Mouse (Mus musculus) kidney, embryonic 14.5 days (tissue): ENCODE results near the gene Enho. TPM values are rescaled to one million over a fixed set of nuclear protein-coding genes. Genes with fewer than 3 reads are reported as not detected.

Source experiments
- ATAC-seq: fragments of 200-750 bp; cut with Nextera tagmentation; 2 replicates; pipeline ENCODE4 v1.8.0; 2017; ENCODE audit warnings: moderate number of reproducible peaks, mild to moderate bottlenecking, moderate TSS enrichment, moderate library complexity; ENCODE audit not compliant: low FRiP score, low TSS enrichment
- H3K27ac ChIP-seq: fragments of 300-500 bp; sonication (generic); 2 replicates; pipeline ENCODE4 v1.5.1; 2014; ENCODE audit warnings: low read depth, mild to moderate bottlenecking, low read length, moderate library complexity, mixed read lengths
- H3K27me3 ChIP-seq: fragments of 300-500 bp; sonication (generic); 2 replicates; pipeline ENCODE4 v1.6.1; 2014; ENCODE audit warnings: mild to moderate bottlenecking, low read length; ENCODE audit not compliant: control insufficient read depth, insufficient read depth
- H3K36me3 ChIP-seq: fragments of 300-500 bp; sonication (generic); 2 replicates; pipeline ENCODE4 v1.6.1; 2014; ENCODE audit warnings: low read length, mixed read lengths; ENCODE audit not compliant: control insufficient read depth, insufficient read depth
- H3K4me1 ChIP-seq: fragments of 300-500 bp; sonication (generic); 2 replicates; pipeline ENCODE4 v1.6.1; 2014; ENCODE audit warnings: low read length, mixed read lengths; ENCODE audit not compliant: control insufficient read depth, insufficient read depth
- H3K4me2 ChIP-seq: fragments of 300-500 bp; sonication (generic); replicated peaks from 2 replicates; pipeline ENCODE4 v1.6.1; 2014; ENCODE audit warnings: low read depth, mild to moderate bottlenecking, low read length
- H3K4me3 ChIP-seq: fragments of 300-500 bp; sonication (generic); 2 replicates; pipeline ENCODE4 v1.5.1; 2014; ENCODE audit warnings: mild to moderate bottlenecking, low read length
- H3K9ac ChIP-seq: fragments of 300-500 bp; sonication (generic); 2 replicates; pipeline ENCODE4 v1.6.1; 2014; ENCODE audit warnings: low read depth, mild to moderate bottlenecking, low read length, moderate library complexity
- H3K9me3 ChIP-seq: fragments of 300-500 bp; sonication (generic); 2 replicates; pipeline ENCODE4 v1.6.1; 2016; ENCODE audit warnings: low read length; ENCODE audit not compliant: control insufficient read depth
- WGBS: fragments of 180-500 bp; shearing (Covaris S2); extraction: QIAGEN DNeasy Blood & Tissue Kit; methylation state at CpG from one replicate; pipeline ENCODE4 v1.1.7; 2014; 5-methylcytosine and 5-hydroxymethylcytosine counted together
- polyA plus RNA-seq: library from polyadenylated mRNA; unstranded; fragments of >200 nt; fragmentation: Nextera tagmentation; extraction: Ambion mirVana; gene quantifications from 2 replicates; pipeline ENCODE4 v1.2.1, GENCODE M21; 2014

Gene Enho
- polyA plus RNA-seq, 1 experiment from 2014 or later = 23.5 TPM

GRCm38 (mm10) chr4:41614156-41614555, 26.0 kb downstream of the Enho start:
- H3K27me3 ChIP-seq = no peaks in the 10 kb centered on the region
- no peak for ATAC-seq
- no peak overlapping the region for H3K9ac ChIP-seq
- no peaks in the 10 kb centered on the region for H3K4me1 ChIP-seq
- H3K9me3 ChIP-seq = no peaks in the 10 kb centered on the region
- no peak overlapping the region for H3K4me2 ChIP-seq
- 10% methylated on average over 7 of the region's 7 CpGs for WGBS
- no peak overlapping the region for H3K27ac ChIP-seq
- H3K4me3 ChIP-seq = no peak overlapping the region
- no peaks in the 10 kb centered on the region for H3K36me3 ChIP-seq

- Histone ChIP-seq H3K9ac (no peak overlapping the region), H3K4me2 (no peak overlapping the region), H3K27me3 (no peaks in the 10 kb centered on the region), H3K27ac (no peak overlapping the region), H3K4me1 (no peaks in the 10 kb centered on the region), H3K9me3 (no peaks in the 10 kb centered on the region), H3K36me3 (no peaks in the 10 kb centered on the region), H3K4me3 (no peak overlapping the region)
- 55% methylated on average over 8 of the region's 8 CpGs for WGBS
- ATAC-seq = no peak
Measured at GRCm38 (mm10) chr4:41612166-41612565, 28.0 kb downstream of the Enho start.

- WGBS = 24% methylated on average over 6 of the region's 6 CpGs
- H3K4me1 ChIP-seq = no peaks in the 10 kb centered on the region
- H3K27ac ChIP-seq = no peak overlapping the region
- ATAC-seq = peak; percentile 63; the same call in 1 of the 2 replicates
- no peak overlapping the region for H3K4me2 ChIP-seq
- no peak overlapping the region for H3K9ac ChIP-seq
- H3K36me3 ChIP-seq = no peaks in the 10 kb centered on the region
- no peaks in the 10 kb centered on the region for H3K27me3 ChIP-seq
- no peak overlapping the region for H3K4me3 ChIP-seq
- H3K9me3 ChIP-seq = no peaks in the 10 kb centered on the region
Measured at GRCm38 (mm10) chr4:41610594-41610980, 29.5 kb downstream of the Enho start.

- Histone ChIP-seq H3K4me2 (no peak overlapping the region), H3K4me1 (no peaks in the 10 kb centered on the region), H3K9ac (no peak overlapping the region), H3K4me3 (no peak overlapping the region), H3K27me3 (no peaks in the 10 kb centered on the region), H3K9me3 (no peaks in the 10 kb centered on the region), H3K36me3 (no peaks in the 10 kb centered on the region), H3K27ac (no peak overlapping the region)
- no peak for ATAC-seq
- 84% methylated on average over 10 of the region's 10 CpGs for WGBS
Measured at GRCm38 (mm10) chr4:41609681-41610593, 30.2 kb downstream of the Enho start.

DNA sequence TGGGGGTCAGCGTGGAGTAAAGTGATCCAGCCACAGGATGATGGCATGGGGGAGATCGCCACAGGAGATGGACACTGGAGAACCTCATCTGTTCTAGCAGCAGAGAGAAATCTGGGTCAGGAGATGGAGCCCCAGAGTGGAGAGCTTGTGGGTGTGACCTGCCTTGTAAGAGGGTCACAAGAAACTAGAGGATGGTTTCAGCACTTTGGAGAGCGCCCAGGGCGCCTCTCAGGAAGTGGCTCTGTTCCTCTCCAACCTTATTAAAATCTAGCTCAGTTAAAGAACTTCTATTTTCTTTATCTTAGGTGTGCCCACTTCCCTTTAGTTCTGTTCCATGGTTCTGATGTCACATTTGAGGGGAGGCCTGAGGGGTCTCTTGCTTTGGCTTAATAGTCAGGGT, 33.3 kb downstream of the Enho start:
- Histone ChIP-seq H3K9me3 (no peaks in the 10 kb centered on the region), H3K27ac (no peak overlapping the region), H3K9ac (no peak overlapping the region), H3K36me3 (no peaks in the 10 kb centered on the region), H3K4me1 (no peaks in the 10 kb centered on the region), H3K4me2 (no peak overlapping the region), H3K27me3 (no peaks in the 10 kb centered on the region), H3K4me3 (no peak overlapping the region)
- WGBS = 28% methylated on average over 4 of the region's 4 CpGs
- ATAC-seq = no peak

- Histone ChIP-seq H3K27ac (no peak overlapping the region), H3K9me3 (no peaks in the 10 kb centered on the region), H3K9ac (no peak overlapping the region), H3K4me1 (no peaks in the 10 kb centered on the region), H3K27me3 (no peaks in the 10 kb centered on the region), H3K36me3 (no peaks in the 10 kb centered on the region), H3K4me3 (no peak overlapping the region), H3K4me2 (no peak overlapping the region)
- WGBS = 44% methylated on average over 8 of the region's 8 CpGs
- ATAC-seq = no peak
Measured at GRCm38 (mm10) chr4:41604476-41605396, 35.4 kb downstream of the Enho start.

GRCm38 (mm10) chr4:41602818-41603217, 37.3 kb downstream of the Enho start:
- no peak overlapping the region for H3K27ac ChIP-seq
- no peaks in the 10 kb centered on the region for H3K27me3 ChIP-seq
- ATAC-seq = no peak
- no peaks in the 10 kb centered on the region for H3K9me3 ChIP-seq
- H3K36me3 ChIP-seq = no peaks in the 10 kb centered on the region
- no peaks in the 10 kb centered on the region for H3K4me1 ChIP-seq
- H3K4me2 ChIP-seq = no peak overlapping the region
- WGBS = 54% methylated on average over 4 of the region's 4 CpGs
- H3K9ac ChIP-seq = no peak overlapping the region
- no peak overlapping the region for H3K4me3 ChIP-seq
